In the genomic region with DNA sequence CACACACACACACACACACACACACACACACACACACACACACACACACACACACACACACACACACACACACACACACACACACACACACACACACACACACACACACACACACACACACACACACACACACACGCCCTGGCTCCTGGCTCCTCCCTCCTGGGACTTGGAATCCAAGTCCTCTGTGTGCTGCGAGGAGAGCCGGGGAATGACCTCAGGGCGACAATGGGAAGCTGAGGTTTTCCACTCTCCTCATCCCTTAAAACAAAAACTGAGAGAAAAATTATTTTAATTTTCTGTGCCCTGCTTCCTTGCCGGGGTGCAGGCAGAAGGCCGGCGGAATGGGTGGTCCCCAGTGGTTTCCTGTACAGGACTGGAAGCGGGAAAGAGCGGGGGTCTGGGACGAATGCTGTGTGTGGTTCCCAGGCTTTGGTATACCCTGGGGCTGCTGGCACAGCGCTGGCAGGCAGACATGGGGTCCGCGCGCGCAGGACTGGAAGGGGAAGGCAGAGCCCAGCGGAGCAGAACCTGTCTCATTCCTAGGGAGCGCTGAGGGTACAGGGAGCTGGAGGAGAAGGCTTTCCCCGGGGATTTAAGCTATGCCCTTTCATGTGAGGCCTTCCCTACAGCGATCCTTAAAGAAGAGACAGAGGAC, we compare ENCODE assay signal across 10 mouse cellular contexts. TPM values are rescaled to one million over a fixed set of nuclear protein-coding genes. Genes with fewer than 3 reads are reported as not detected.
DNase-seq lines count a peak whose midpoint lies in the region; ATAC-seq and TF ChIP-seq lines count a peak whose summit lies in the region.
"Had no signal": no experiment of that assay in that cellular context is flagged by ENCODE, and none has a peak within 500 bp of the region (broad histone marks: within the 10 kb centered on the region; RNA-seq: fewer than 3 reads in every experiment).

No protein-coding gene starts in this region.

- no peaks in the 10 kb centered on the region for H3K36me3 ChIP-seq in lung, embryonic 14.5 days (ENCODE audit: insufficient read depth)
- no peaks in the 10 kb centered on the region for H3K36me3 ChIP-seq in heart, embryonic 16.5 days (ENCODE audit: control insufficient read depth, insufficient read depth)
- H3K36me3 ChIP-seq in intestine, postnatal 0 days (ENCODE audit: control insufficient read depth, insufficient read depth), result no peaks in the 10 kb centered on the region

- ATAC-seq in lung, embryonic 14.5 days (ENCODE audit: insufficient read depth), result no peak
- ATAC-seq in heart, embryonic 16.5 days (replicated peaks; ENCODE audit: extremely low read depth, insufficient read depth, low FRiP score), result no peak
- ATAC-seq in intestine, postnatal 0 days, result no peak

- peak; percentile 47 for DNase-seq in lung, embryonic 14.5 days
- no peak for DNase-seq in lung, adult 2 months
- DNase-seq in kidney, postnatal 4 days, result peak; percentile 53 to 73
- DNase-seq in retina, embryonic 14.5 days (ENCODE audit: low spot score), result peak; percentile 36
- DNase-seq in frontal cortex, postnatal 14 days (ENCODE audit: low spot score in 2 of 2), result no peak
- no peak for DNase-seq in ovary, adult 18-20 months (ENCODE audit: low spot score)
- DNase-seq: thymus, adult 2 months had no signal

- H3K27ac ChIP-seq in lung, embryonic 14.5 days (ENCODE audit: low read depth), result no peak overlapping the region
- peak overlapping the region; percentile 30; the same call in 1 of the 2 replicates for H3K27ac ChIP-seq in heart, embryonic 16.5 days (ENCODE audit: low read length)
- H3K27ac ChIP-seq in intestine, postnatal 0 days (ENCODE audit: low read depth, low read length), result no peak overlapping the region

- no peak overlapping the region for H3K9ac ChIP-seq in lung, embryonic 14.5 days
- H3K9ac ChIP-seq in heart, embryonic 16.5 days (ENCODE audit: low read length), result 0 out of 2 replicates have a peak overlapping the region, but pooled peaks have one; percentile 14
- no peak overlapping the region for H3K9ac ChIP-seq in intestine, postnatal 0 days (ENCODE audit: low read depth, low read length)

- H3K4me1 ChIP-seq in lung, embryonic 14.5 days (ENCODE audit: insufficient read depth), result no peaks in the 10 kb centered on the region
- no peaks in the 10 kb centered on the region for H3K4me1 ChIP-seq in lung, adult 2 months (ENCODE audit: control insufficient read depth, insufficient read depth, low read length)
- H3K4me1 ChIP-seq in heart, embryonic 16.5 days (ENCODE audit: control insufficient read depth, insufficient read depth, low read length), result peaks cover 9% of the 10 kb centered on the region
- H3K4me1 ChIP-seq in intestine, postnatal 0 days (replicated peaks; ENCODE audit: control insufficient read depth, insufficient read depth, low read length), result no peaks in the 10 kb centered on the region

- no peak overlapping the region for H3K4me3 ChIP-seq in lung, embryonic 14.5 days (ENCODE audit: low read depth, low read length)
- no peak overlapping the region for H3K4me3 ChIP-seq in lung, adult 2 months (replicated peaks; ENCODE audit: extremely low read depth, low read depth, low read length)
- no peak overlapping the region for H3K4me3 ChIP-seq in heart, embryonic 16.5 days (ENCODE audit: low read length)
- H3K4me3 ChIP-seq in intestine, postnatal 0 days (ENCODE audit: low read depth, low read length), result no peak overlapping the region
- H3K4me3 ChIP-seq: myocyte had no signal

- no peak for TF ChIP-seq POLR2A in lung, adult 2 months (IDR thresholded peaks at IDR 0.05; ENCODE audit: borderline replicate concordance, extremely low read depth, low read depth, low read length)

- no peak overlapping the region for H3K4me2 ChIP-seq in lung, embryonic 14.5 days
- H3K4me2 ChIP-seq in heart, embryonic 16.5 days (ENCODE audit: low read depth, low read length), result no peak overlapping the region
- no peak overlapping the region for H3K4me2 ChIP-seq in intestine, postnatal 0 days (replicated peaks; ENCODE audit: low read depth)

- H3K27me3 ChIP-seq in lung, embryonic 14.5 days (ENCODE audit: insufficient read depth, low read length), result peaks cover 8% of the 10 kb centered on the region; the same call in 1 of the 2 replicates
- H3K27me3 ChIP-seq in heart, embryonic 16.5 days (ENCODE audit: control insufficient read depth, insufficient read depth, low read length), result no peaks in the 10 kb centered on the region
- peaks cover 20% of the 10 kb centered on the region for H3K27me3 ChIP-seq in intestine, postnatal 0 days (replicated peaks; ENCODE audit: control insufficient read depth, insufficient read depth, low read length)

- 9% methylated on average over 19 of the region's 19 CpGs for WGBS in lung, embryonic 14.5 days
- WGBS in lung, adult 2 months, result 13% methylated on average over 19 of the region's 19 CpGs
- 10% methylated on average over 19 of the region's 19 CpGs for WGBS in heart, embryonic 16.5 days
- WGBS in intestine, postnatal 0 days, result 21% methylated on average over 19 of the region's 19 CpGs

- H3K9me3 ChIP-seq in lung, embryonic 14.5 days (ENCODE audit: low read depth, low read length), result no peaks in the 10 kb centered on the region
- no peaks in the 10 kb centered on the region for H3K9me3 ChIP-seq in heart, embryonic 16.5 days (replicated peaks; ENCODE audit: control insufficient read depth, low read length)
- no peaks in the 10 kb centered on the region for H3K9me3 ChIP-seq in intestine, postnatal 0 days (ENCODE audit: control insufficient read depth)

- no peak for TF ChIP-seq CTCF in lung, embryonic 14.5 days (IDR thresholded peaks at IDR 0.05; ENCODE audit: low read depth)
- TF ChIP-seq CTCF in lung, adult 2 months (IDR thresholded peaks at IDR 0.05; ENCODE audit: insufficient read depth, low read length), result no peak
- no peak for TF ChIP-seq CTCF in intestine, postnatal 0 days (IDR thresholded peaks at IDR 0.05; ENCODE audit: low read depth)

RNA-seq across cellular contexts. Expression of a gene that starts 30.1 kb away (rescaled TPM):
- not detected in 2 replicates for polyA plus RNA-seq in lung, embryonic 14.5 days (2014; fragmentation: Nextera tagmentation; extraction: Ambion mirVana)
- polyA plus RNA-seq in lung, adult 2 months (2012; rRNA removed), result not detected in 2 replicates
- not detected in 2 replicates for polyA plus RNA-seq in heart, embryonic 16.5 days (2015; fragmentation: Nextera tagmentation; extraction: Ambion mirVana)
- 0.05 and 0.09 TPM in 2 replicates for polyA plus RNA-seq in intestine, postnatal 0 days (2015; fragmentation: Nextera tagmentation; extraction: Ambion mirVana)
- polyA plus RNA-seq: myocyte had no signal

RNA-seq across cellular contexts. Expression of a gene that starts 31.1 kb away (rescaled TPM):
- polyA plus RNA-seq in lung, embryonic 14.5 days (2014; fragmentation: Nextera tagmentation; extraction: Ambion mirVana), result 148 and 175 TPM in 2 replicates
- polyA plus RNA-seq in lung, adult 2 months (2012; rRNA removed), result 94.7 and 98.6 TPM in 2 replicates
- 41.9 and 47.0 TPM in 2 replicates for polyA plus RNA-seq in heart, embryonic 16.5 days (2015; fragmentation: Nextera tagmentation; extraction: Ambion mirVana)
- 34.1 and 34.5 TPM in 2 replicates for polyA plus RNA-seq in intestine, postnatal 0 days (2015; fragmentation: Nextera tagmentation; extraction: Ambion mirVana)

RNA-seq across cellular contexts. Expression of a gene that starts 57.9 kb away (rescaled TPM):
- 663 and 669 TPM in 2 replicates for polyA plus RNA-seq in lung, embryonic 14.5 days (2014; fragmentation: Nextera tagmentation; extraction: Ambion mirVana)
- 1,202 and 1,263 TPM in 2 replicates for polyA plus RNA-seq in lung, adult 2 months (2012; rRNA removed)
- polyA plus RNA-seq in heart, embryonic 16.5 days (2015; fragmentation: Nextera tagmentation; extraction: Ambion mirVana), result 1,492 and 1,877 TPM in 2 replicates
- 1,032 and 1,082 TPM in 2 replicates for polyA plus RNA-seq in intestine, postnatal 0 days (2015; fragmentation: Nextera tagmentation; extraction: Ambion mirVana)

Comparison
In these comparisons a context has a peak if more than half of its experiments do, and no peak if none do; other contexts are left out.
1. DNase-seq: peak in lung, embryonic 14.5 days (single experiment), kidney, postnatal 4 days (2 of 2) and retina, embryonic 14.5 days (single experiment); none in lung, adult 2 months (single experiment), frontal cortex, postnatal 14 days (0 of 2) and ovary, adult 18-20 months (single experiment).